Mouse (Mus musculus) testis, postnatal 10 days (tissue): ENCODE results near the gene Rnf220.

Source experiments
- DNase-seq: peaks from one replicate; pipeline ENCODE4 v3.0.0; 2021; ENCODE audit warnings: low spot score

The Rnf220 gene

DNA sequence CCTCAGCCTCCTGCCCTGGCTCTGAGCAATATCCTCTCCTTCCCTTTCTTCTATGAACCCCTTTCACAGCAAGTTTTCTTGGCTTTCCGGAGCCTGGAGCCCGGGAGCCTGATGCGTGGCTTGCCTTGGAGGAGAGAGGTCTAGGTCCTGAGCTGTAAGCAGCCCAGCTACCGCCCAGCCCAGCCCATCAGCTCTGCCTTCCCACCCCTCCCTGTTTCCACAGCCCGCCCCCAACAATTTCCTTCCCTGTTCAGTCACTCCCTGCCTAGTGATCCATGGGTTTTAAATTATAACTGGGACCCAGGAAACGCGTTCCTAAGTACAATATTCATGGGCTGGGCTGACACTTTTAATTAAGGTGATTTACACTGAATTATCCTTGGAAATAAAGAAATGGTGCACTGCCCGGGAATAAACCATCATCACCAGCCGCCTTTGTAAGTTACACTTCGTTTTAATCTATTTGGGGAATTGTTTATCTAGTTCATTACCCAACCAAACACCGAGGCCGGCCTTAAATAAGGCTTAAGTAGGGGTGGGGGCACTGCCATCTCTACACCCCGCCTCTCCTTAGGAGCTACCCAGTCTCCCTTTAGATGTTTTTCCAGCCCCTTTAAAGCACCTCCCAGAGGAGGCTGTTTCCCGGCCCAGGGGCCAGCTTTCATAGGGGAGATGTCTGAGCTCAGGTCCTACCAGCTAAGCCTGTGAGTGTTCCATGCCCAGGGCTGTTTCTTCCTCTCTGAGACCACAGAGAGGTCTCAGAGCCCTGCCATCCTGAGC, 194.6 kb downstream of the Rnf220 start:
- no peak for DNase-seq

DNA sequence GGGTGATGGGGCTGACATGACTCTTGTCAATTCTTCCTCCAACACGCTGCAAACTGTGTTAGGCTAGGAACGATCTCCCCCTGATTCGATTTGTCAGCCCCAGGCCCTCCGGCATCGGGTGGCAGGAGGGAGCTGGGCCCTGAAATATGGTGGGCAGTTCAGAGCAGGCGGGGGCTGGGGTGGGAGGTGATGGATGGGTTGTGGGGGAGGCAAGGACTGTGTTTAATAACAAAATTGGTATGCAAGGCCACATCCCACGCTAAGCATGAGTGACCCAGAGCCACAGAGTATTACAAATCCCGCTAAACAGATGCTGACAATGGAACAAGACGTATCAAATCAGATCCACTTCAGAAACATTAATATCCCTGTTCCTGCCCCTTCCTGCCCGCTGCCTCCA, 196.9 kb downstream of the Rnf220 start:
- no peak for DNase-seq

DNA sequence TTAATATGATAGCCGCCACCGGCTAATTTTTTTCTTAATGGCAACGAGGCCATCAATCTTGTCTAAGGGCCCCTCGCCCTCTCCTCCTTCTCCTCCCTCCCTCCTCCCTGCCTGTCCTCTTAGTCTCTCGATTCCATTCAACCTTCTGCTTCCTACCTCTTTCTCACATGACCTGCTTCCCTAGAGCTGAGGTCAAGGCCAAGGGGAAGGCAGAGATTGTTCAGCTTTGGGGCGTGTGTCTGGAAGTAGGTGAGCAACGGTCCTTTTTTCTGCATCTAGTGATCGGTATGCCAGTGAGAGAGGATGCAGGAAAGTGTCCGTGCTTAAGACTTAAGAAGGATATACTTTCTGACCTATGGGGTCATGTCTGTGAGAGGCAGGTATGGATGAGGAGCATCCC, 199.0 kb downstream of the Rnf220 start:
- DNase-seq: no peak

DNA sequence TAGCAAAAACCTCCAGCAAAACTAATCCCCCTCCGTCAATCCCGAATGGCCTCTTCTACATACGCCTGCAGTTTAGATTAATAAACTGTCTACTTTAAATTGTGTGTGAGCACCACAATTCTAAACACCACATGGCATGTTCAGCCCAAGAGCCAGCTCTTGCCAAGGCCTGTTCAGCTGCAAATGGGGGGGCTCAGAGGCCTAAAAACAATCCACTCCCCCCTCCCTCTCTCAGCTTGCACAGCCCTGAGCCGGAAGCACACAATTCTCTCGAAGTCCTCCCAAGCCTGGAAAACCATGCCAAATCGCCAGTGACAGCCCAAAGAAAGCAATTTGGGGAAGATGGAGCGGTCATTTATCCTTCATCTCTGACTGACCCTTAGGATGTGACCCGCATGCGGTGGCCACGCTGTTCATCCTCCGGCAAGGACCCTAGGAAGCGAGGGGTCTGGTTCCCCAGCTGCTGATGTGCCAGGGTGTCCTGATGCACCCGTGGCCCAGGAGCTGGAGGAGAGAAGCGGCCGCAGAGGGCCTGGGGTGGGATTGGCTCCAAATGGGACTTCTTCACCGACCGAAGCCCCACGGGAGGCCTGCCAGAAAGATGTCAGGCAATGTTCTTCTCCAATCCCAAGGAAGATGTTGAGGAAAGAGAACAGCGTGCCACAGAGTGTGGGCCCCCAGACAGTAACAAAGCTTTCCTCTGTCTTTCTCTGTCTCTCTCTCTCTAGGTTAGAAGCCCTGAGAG, 199.8 kb downstream of the Rnf220 start:
- DNase-seq: no peak

DNA sequence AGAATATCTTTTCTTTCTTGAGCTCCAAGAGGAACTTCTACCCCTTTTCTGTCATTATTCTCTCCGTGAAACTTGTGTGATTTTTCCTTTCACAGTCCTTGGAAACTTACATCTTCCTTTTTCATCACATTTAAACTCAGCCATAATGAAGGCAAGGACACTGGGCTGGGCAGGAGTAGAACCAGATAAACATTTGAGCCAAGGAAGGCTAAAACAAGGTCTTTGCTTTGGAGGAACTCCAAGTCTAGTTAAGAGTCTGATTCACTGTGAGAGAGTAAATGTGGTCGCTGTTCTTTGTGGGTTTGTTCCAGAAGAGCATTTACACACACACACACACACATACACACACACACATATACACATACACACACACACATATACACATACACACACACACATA, 205.2 kb downstream of the Rnf220 start:
- DNase-seq: no peak

DNA sequence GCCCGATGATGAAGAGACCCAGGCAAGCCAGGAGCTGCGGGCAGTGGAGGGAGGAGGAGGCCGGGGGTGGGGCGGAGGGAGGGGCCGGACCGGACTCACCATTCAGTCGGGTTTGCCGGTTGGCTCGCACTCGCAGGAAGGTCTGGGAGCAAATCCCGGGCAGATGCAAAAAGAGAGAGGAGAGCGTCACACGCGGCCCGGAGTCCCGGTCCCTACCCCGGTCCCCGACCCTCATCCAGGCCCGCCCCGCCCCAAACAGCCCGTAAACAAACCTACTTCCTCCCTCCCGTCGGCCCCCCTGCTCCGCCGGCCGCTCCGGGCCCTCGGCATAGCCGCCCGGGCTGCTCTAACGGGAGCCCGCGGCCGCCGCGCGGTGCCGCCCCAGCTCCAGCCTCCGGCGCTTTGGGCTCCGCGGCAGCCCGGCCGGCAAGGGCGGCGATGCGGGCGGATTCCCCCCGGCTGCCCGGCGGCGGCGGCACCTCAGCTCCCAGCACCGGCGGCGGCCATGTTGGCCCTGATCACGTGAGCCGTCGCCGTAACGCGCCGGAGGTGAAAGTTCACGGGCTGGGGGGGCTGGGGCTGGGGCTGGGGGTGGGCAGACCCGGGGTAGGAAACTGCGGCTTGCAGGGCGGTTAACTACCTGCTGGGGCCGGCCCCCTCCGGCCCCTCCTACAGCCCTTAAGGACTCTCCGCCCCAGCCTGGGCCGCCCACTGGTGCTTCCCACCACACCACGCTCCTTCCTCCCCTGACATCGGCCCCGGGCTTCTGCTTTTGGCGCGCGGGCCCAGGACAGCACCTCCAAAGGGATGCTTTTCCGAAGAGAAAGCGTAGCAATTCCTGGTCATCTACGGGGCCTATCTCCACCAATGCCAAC, 207.7 kb downstream of the Rnf220 start:
- DNase-seq: peak; percentile 86

DNA sequence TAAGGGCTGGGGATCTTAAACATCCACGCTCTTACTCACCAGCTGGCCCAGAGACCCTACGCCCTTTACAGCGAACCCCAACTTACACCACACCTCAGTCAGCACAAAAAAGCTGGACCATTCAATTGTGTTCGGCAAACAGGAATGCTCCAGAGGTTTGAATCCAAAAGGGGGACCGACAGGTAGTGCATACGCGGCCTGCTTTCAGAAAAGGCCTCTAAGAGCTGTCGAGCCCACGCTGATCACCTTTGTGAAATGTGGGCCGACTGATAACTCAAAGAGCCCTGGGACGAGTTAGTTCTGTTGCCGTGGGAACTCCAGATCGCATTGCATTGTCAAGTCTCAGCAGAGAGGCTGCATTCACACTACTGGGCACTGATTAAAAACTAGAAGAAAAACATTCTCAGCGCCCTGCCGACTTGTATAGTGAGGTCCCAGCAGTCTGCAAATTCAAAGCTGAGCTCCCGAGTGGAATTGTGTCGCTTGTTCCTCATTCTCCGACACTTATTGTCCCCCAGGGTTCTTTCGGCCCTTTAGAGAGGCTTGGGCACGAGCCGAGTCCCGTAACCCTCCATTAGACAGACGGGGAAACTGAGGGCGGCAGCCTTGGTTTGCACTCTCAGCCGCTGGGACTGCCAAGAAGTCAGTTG, 208.4 kb downstream of the Rnf220 start:
- DNase-seq: no peak

DNA sequence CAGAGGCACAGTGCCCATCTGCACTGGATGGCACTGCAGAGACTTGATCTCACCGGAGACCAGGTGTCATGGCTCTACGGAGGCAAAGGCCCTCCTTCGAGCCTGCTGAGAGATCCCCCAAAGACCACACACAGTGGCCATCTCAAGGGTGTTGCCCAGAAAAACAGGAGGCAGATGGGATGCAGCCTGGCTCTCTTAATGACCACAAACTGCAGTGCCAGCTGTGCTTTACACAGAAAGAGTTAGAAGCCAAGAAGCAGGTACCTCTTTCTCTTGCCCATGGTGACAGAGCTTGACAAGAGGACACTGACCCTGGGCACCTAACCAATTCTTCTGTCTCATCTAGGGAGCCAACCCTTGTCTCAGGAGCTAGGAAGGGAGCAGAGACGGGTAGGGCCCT, 212.5 kb downstream of the Rnf220 start:
- DNase-seq: no peak

DNA sequence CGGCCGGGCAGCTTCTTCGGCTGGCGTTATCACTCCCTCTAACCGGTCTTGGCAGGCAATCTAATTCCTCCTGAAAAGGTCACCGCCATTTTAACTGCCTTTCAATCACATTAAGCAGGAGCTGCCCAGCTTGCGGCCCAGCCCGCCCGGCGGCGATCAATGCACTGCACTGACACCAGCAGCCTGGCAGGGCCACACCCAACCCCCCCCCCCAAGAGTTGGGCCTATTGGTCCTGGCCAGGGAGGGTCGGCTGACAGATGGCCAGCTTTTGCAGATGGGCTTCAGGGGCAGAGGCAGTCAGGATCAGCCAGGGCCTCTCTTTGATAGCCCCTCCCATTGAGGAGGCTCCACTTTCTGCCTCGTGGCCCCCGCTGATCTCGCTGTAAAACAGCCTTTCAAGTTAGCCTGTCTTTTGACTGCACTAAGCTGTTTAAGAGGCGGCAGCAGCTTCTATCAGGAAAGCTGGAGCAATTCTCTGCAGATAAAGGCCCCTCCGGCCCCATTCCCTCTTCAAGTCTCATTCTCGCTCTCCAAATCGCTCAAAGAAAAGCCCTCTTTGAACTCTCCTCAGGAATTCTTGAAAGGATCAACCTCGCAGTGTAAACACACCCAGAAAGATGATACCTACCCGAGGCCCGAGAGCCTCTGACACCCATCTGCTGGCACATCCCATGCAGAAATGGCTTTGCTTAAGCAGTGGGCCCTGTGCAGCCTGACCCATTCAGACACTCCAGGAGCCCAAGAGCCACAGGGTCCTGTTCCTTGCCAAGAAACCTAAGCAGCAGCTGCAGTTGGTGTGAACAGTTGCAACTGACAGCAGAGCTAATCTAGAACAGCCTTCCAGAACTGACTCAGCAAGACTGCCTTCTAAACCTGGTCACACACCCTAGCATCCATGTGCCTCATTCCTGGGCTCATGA, 213.3 kb downstream of the Rnf220 start:
- DNase-seq: no peak

DNA sequence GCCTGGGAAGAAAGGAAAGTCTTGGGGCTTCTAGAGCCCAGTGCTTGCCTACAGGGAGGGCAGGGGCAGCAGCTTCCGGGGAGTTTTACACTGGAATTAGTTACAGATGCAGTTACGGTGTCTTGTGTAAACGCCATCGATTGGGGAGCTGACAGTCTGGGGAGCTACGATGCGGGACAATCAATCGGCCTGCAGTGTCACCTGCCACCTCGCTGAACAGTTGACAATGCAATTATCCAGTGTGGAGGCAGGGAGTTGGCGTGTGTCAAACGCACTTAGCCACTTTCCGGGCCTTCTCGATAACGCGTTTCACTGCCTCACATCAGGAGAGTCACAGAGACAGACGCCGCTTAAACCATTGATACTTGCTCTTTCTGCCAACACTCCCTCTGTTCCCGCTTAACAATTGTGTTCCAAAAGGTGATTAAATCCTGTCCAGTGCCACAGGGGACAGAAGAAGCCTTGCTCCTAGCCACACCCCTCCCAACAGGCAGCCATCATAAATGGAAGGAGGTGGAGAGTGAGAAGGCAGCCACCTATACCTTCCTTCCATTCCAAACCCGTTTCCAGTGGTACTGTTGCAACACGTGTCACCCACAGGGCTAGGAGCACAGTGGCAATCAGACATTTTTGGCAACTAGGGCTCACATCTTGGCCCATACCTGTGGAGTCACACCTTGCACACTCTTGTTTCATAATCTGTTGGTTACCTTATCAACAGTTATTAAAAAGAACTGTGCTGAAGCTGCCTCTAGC, 215.6 kb downstream of the Rnf220 start:
- DNase-seq: no peak

DNA sequence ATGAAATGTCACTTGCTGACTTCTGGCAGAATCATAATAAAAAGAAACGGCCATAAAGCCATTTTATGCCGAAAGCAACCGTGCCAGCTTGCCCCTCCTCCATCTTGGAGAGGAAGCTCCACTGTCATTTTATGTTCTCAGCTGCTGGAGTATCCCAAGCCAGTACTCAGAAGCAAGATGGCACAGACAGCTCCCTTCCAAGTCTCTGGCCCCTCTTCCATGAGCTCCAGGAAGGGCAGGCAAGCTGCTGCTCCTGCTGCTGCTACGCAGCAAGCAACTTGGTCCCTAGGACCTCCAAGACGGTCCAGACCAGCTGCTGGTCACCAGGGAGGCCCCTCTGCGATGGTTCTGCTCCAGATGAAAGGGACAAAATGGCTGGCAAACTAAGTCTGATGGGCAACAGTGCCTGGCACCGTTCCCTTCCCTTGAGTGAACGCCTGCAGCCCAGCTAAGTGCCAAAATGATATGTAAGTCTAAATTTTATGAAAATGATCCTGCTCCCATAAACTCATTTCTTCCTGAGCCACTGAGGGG, 216.4 kb downstream of the Rnf220 start:
- no peak for DNase-seq

DNA sequence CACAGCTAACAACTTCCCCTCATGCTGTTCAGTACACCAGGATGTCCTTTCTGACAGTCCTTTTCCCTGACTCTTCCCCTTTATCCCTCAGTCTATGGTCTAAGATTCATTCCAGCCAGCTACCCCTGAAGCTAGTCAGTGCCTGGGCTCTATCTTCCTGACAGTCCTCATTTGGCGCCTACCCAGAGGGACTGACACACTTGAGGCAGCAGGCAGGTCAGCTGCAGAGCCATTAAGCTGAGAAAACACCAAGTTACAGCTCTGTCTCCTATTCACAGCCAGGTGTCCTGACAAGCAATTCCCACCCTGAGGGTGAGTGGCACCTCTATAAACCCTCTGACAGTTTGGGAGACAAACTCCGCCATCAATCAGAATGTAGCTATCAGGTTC, 217.6 kb downstream of the Rnf220 start:
- DNase-seq: no peak

DNA sequence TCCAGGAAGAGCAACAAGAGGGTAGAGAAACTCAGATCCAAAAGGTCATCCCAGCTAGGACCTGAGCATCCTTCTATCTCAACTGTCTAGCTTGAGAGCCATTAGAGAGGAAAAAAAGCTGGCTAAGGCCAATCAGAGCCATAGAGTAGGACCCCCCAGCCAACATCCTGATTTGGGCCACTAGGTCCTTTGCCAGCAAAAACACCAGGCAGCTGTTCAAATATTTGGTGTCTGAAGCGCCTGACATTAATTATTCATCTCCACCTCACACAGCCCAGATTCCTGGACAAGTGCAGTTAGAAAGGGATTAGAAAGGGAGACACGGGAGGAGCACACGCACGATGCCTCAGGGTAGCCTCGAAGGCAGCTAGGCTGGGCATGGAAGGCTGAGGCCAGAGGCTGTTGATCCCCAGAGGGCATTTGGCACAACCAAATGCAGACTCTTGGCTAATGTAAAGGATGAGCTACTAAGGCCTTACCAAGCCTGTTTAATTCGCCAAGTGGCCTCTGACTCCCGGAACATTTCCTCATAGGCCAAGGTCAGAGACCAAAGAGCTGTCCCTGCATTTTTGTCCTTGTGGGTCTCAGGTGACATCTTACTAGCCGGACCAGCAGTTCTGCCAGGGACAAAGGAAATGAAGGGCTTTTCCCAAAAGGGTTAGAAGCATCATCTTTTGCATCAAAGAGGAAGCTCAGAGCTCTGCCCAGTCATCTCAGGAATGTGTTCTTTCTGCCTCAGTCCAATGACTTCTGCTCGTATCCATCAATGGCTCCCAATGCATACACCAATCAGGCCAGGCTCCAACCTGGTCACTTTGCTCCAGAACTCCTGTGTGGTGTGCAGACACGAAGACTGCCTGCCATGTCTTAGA, 218.2 kb downstream of the Rnf220 start:
- DNase-seq: no peak

DNA sequence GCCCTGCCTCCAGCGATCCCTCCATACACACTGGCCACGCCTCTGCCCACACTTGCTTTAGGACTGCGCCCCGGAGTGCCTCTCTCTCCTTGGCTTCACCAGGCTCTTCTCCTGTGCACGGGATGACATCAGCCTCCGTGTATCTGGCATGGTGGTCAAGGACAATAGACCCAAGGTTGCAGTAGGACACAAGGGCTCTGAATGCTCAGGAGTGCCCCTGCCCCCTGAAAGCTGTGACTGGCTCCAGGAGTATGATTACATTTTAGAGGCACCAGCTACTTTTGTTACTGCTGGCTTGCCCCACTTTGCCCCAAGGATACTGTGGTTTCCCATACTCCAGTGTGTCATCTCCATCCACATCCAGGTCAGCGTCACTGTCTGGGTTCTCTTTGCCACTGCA, 219.2 kb downstream of the Rnf220 start:
- DNase-seq: no peak

DNA sequence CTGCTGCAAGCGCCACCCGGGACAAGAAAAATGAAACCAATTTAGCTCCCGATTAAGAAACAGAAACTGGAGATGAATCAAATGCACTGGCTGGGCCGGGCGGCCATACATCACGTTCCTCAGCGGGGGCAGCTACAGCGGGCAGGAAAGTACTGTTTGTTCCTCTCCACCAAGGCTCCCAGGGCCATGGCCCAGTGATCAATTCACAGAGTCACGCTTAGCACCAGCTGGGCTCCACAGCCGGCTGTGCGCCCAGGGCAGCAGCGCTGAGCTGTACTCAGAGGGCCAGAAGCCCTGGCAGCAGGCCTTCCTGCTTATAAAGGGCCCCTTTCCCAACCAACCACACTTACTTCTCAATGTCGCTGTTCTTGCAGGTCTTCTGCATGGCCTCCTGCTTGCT, 219.8 kb downstream of the Rnf220 start:
- DNase-seq: no peak

DNA sequence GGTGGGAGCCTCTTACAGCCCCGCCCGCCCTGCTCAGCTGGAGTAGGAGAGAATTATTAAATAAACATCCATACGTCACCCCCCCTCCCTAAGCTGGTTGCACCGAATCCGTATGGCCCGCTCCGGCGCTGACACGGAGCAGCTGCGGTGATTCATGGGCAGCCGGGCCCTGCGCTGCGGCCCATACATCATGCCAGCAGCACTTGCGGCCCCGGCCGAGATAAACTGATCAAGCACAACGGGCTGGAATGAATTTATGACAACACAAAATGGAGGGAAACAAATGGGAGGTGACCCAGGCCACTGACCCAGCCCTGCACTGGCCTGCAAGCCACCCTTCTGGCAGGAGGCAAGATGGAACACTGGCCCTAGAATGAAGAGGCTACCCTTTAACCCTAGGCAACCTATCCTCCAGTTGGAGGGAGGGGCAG, 220.6 kb downstream of the Rnf220 start:
- no peak for DNase-seq

DNA sequence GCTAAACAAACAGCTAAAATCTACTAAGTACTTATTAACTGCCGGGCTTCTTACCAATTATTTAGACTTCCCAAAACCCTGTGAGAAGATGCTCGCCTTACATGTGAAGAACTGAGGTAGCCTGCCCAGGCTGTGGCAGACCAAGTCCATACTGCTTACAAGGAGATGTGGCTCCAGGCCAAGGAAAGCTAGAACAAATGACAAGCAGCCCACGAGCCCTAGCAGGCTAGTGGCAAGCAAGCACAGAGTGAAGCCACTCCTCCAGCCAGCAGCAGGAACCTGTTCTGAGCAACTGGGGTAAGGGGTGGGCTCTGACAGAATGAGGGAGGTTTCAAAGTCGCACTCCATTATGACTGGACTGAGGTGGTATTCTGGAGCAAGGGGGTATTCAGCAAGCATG, 222.1 kb downstream of the Rnf220 start:
- no peak for DNase-seq

DNA sequence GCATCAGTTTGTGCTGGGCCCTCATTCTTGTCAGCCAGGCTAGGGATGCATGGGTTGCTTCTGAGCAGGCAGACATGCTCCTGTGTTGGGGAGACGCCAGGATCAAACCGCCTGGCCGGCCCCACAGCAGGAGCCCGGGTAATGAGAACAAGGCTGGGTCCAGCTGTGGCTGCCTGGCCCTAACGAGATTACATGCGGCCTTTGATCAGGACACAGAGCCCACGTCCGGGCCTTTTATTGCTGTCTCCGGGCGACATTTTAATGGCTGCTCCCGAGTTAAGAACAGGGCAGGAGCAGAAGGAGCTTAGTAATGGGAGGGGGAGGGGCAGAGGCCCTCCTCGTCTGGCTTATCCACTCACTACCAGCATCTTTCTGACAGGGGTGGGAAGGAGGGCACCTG, 224.4 kb downstream of the Rnf220 start:
- no peak for DNase-seq

DNA sequence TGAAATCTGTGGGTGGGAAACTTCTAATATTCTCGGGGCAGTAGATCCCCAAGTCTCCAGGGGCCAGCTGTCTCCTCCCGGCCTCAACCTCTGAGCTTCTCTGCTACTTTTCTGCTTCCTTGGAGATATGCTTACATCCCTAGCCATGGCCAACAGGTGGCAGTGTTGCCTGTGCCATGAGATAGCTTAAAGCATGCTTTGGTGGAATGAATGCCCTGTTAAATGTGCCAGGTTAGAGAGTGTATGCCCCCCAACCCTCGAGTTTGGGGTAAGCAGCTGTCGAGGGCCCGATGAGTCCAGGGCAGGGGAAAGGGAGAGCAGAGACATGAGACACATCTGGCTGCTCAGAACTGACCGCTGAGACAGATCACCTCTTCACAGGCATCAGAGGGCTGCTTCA, 226.6 kb downstream of the Rnf220 start:
- DNase-seq: peak; percentile 85
